Mouse (Mus musculus): ENCODE measurements around the gene Ffar3.

Gene Ffar3

DNA sequence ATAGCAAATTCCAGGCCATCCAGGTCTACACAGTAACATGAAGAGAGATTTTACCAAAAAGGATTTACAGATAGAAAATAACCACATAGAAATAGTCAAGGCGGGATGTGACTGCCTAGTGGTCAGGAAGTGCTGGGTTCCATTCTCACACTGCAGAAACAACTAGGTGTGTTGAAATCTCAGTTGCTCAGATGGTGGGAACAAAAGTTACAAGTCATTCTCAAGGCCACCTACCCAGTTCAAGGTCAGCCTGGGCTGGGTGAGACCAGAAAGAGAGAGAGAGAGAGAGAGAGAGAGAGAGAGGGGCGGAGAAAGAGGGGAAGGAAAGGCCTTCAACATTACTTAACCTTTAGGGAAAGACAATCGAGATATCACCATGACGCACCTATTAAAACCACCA lies 30.9 kb upstream of the Ffar3 start:
- no peaks in the 10 kb centered on the region for H3K36me3 ChIP-seq (ENCODE audit: insufficient read depth, low read length)
- H3K27me3 ChIP-seq (ENCODE audit: insufficient read depth, low read length): no peaks in the 10 kb centered on the region
- no peaks in the 10 kb centered on the region for H3K4me1 ChIP-seq (replicated peaks; ENCODE audit: low read depth, low read length)
- peaks cover 6% of the 10 kb centered on the region for H3K9me3 ChIP-seq (ENCODE audit: low read length)
- TF ChIP-seq CTCF (conservative IDR thresholded peaks at IDR 0.05; ENCODE audit: low read length) (no peak), POU5F1 (IDR thresholded peaks at IDR 0.05; ENCODE audit: borderline replicate concordance, low read length) (no peak), NANOG (IDR thresholded peaks at IDR 0.05; ENCODE audit: borderline replicate concordance, low read length) (no peak)
- H3K4me3 ChIP-seq (replicated peaks; ENCODE audit: low read length): no peak overlapping the region

DNA sequence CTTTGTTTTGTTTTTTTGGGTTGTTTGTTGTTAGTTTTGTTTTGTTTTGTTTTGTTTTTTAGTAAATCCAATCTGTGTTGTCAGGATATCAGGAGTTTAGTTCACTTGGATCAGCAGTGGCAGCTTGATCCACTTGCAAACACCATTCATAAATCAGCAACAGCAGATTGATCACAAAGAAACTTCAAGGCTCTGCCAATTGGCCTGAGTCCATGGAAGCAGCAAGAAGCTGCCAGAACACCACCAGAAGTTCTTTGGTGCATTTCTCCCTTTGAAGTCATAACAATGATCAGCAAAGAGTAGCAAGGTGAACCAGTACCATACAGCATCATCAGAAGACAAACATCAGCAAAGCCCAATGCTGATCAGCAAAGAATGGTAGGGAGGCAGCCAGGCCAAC lies 28.1 kb upstream of the Ffar3 start:
- TF ChIP-seq NANOG (IDR thresholded peaks at IDR 0.05; ENCODE audit: borderline replicate concordance, low read length): no peak
- TF ChIP-seq CTCF (conservative IDR thresholded peaks at IDR 0.05; ENCODE audit: low read length): no peak
- TF ChIP-seq POU5F1 (IDR thresholded peaks at IDR 0.05; ENCODE audit: borderline replicate concordance, low read length): no peak
- no peak overlapping the region for H3K4me3 ChIP-seq (replicated peaks; ENCODE audit: low read length)
- no peaks in the 10 kb centered on the region for H3K27me3 ChIP-seq (ENCODE audit: insufficient read depth, low read length)
- peaks cover 6% of the 10 kb centered on the region for H3K9me3 ChIP-seq (ENCODE audit: low read length)
- H3K36me3 ChIP-seq (ENCODE audit: insufficient read depth, low read length): no peaks in the 10 kb centered on the region
- no peaks in the 10 kb centered on the region; the same call in 1 of the 2 replicates for H3K4me1 ChIP-seq (replicated peaks; ENCODE audit: low read depth, low read length)

DNA sequence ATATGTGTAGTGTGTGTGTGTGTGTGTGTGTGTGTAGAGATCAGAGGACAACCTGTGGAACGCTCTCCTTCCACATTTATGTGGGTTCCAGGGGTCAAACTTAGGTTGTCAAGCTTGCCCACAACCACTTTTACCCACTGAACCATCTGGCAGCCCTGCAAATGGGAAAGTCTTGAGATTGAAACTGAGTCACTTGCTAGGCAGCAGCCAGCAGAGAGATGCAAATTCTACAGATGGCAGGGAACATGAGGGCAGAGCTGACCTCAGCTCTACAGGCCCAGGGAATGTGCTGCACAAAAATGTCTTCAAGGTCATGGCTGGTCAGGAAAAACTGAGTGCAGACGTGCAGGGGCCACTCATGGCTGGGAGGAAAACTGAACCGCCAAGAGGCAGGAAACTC lies 25.4 kb upstream of the Ffar3 start:
- H3K4me1 ChIP-seq (replicated peaks; ENCODE audit: low read depth, low read length): peaks cover 8% of the 10 kb centered on the region
- peaks cover 6% of the 10 kb centered on the region for H3K9me3 ChIP-seq (ENCODE audit: low read length)
- H3K36me3 ChIP-seq (ENCODE audit: insufficient read depth, low read length): no peaks in the 10 kb centered on the region
- no peaks in the 10 kb centered on the region for H3K27me3 ChIP-seq (ENCODE audit: insufficient read depth, low read length)
- H3K4me3 ChIP-seq (replicated peaks; ENCODE audit: low read length): no peak overlapping the region
- TF ChIP-seq NANOG (IDR thresholded peaks at IDR 0.05; ENCODE audit: borderline replicate concordance, low read length): no peak
- no peak for TF ChIP-seq CTCF (conservative IDR thresholded peaks at IDR 0.05; ENCODE audit: low read length)
- no peak for TF ChIP-seq POU5F1 (IDR thresholded peaks at IDR 0.05; ENCODE audit: borderline replicate concordance, low read length)

DNA sequence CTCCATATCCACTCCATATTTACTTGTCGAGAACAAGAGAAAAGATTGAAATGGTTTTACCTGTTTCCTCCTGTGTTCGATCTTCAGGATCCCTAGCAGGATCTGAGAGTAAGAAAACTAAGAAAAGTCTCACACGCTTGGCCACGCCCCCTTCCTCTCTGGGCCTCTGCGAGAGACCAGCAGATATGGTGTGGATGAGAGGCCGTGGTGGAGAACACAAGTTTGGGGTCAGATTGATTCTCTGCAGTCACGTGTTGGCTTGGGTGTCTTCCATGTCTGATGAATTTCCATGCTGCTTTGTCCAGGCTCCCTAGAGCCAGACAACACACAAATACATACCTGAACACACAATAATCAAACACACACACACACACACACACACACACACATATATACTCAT lies 24.2 kb upstream of the Ffar3 start, which contains the start of gene Cd22:
Cd22 (minus strand) TSS at position 167 of the 400 bp plus-strand sequence.
- TF ChIP-seq NANOG (IDR thresholded peaks at IDR 0.05; ENCODE audit: borderline replicate concordance, low read length) (no peak), POU5F1 (IDR thresholded peaks at IDR 0.05; ENCODE audit: borderline replicate concordance, low read length) (no peak), CTCF (conservative IDR thresholded peaks at IDR 0.05; ENCODE audit: low read length) (no peak)
- Histone ChIP-seq H3K4me1 (replicated peaks; ENCODE audit: low read depth, low read length) (peaks cover 8% of the 10 kb centered on the region), H3K9me3 (ENCODE audit: low read length) (peaks cover 6% of the 10 kb centered on the region), H3K36me3 (ENCODE audit: insufficient read depth, low read length) (no peaks in the 10 kb centered on the region), H3K4me3 (replicated peaks; ENCODE audit: low read length) (no peak within 1 kb of the TSS), H3K27me3 (ENCODE audit: insufficient read depth, low read length) (peaks cover 4% of the 10 kb centered on the region)

GRCm38 (mm10) chr7:30878950-30879349 lies 23.0 kb upstream of the Ffar3 start:
- H3K27me3 ChIP-seq (ENCODE audit: insufficient read depth, low read length): peaks cover 6% of the 10 kb centered on the region
- no peak overlapping the region for H3K4me3 ChIP-seq (replicated peaks; ENCODE audit: low read length)
- peaks cover 8% of the 10 kb centered on the region for H3K4me1 ChIP-seq (replicated peaks; ENCODE audit: low read depth, low read length)
- TF ChIP-seq POU5F1 (IDR thresholded peaks at IDR 0.05; ENCODE audit: borderline replicate concordance, low read length) (no peak), NANOG (IDR thresholded peaks at IDR 0.05; ENCODE audit: borderline replicate concordance, low read length) (no peak), CTCF (conservative IDR thresholded peaks at IDR 0.05; ENCODE audit: low read length) (no peak)
- H3K9me3 ChIP-seq (ENCODE audit: low read length): peaks cover 6% of the 10 kb centered on the region
- no peaks in the 10 kb centered on the region for H3K36me3 ChIP-seq (ENCODE audit: insufficient read depth, low read length)

GRCm38 (mm10) chr7:30873083-30873482 lies 17.1 kb upstream of the Ffar3 start:
- H3K4me1 ChIP-seq (replicated peaks; ENCODE audit: low read depth, low read length): peaks cover 20% of the 10 kb centered on the region

GRCm38 (mm10) chr7:30863386-30863785 lies 7.4 kb upstream of the Ffar3 start:
- Histone ChIP-seq H3K9me3 (ENCODE audit: low read length) (no peaks in the 10 kb centered on the region), H3K36me3 (ENCODE audit: insufficient read depth, low read length) (no peaks in the 10 kb centered on the region), H3K27me3 (ENCODE audit: insufficient read depth, low read length) (peaks cover 15% of the 10 kb centered on the region), H3K4me3 (replicated peaks; ENCODE audit: low read length) (no peak overlapping the region), H3K4me1 (replicated peaks; ENCODE audit: low read depth, low read length) (peaks cover 39% of the 10 kb centered on the region)
- TF ChIP-seq CTCF (conservative IDR thresholded peaks at IDR 0.05; ENCODE audit: low read length) (no peak), NANOG (IDR thresholded peaks at IDR 0.05; ENCODE audit: borderline replicate concordance, low read length) (no peak), POU5F1 (IDR thresholded peaks at IDR 0.05; ENCODE audit: borderline replicate concordance, low read length) (no peak)

More at GRCm38 (mm10) chr7:30873083-30873482, 17.1 kb upstream of the Ffar3 start:
- Histone ChIP-seq H3K4me3 (replicated peaks; ENCODE audit: low read length) (peak overlapping the region; percentile 66), H3K9me3 (ENCODE audit: low read length) (no peaks in the 10 kb centered on the region), H3K27me3 (ENCODE audit: insufficient read depth, low read length) (peaks cover 29% of the 10 kb centered on the region), H3K36me3 (ENCODE audit: insufficient read depth, low read length) (no peaks in the 10 kb centered on the region)
- no peak for TF ChIP-seq POU5F1 (IDR thresholded peaks at IDR 0.05; ENCODE audit: borderline replicate concordance, low read length)
- peak; percentile 64 for TF ChIP-seq CTCF (conservative IDR thresholded peaks at IDR 0.05; ENCODE audit: low read length)

DNA sequence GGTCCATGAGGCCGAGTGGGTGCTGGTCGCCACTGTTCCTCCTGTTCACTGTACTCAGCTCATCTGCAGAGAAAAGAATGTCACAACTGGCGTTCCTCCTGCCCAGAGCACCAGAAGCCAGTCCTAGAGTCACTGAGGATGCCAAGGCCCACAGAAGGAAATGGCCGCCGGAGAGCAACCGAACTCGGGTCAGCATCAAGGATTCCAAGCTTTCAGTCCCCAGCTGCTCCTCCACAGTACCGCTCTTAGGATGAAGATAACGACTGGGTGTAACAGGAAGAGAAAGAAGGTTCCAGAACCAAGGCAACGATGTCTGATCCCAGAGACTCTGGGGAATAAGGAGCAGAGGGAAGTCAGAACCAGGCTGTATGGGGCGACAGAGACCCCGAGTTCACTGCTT lies 5.5 kb upstream of the Ffar3 start, which contains the start of gene Ffar1:
Ffar1 (minus strand) TSS at position 101 of the 400 bp plus-strand sequence.
- H3K4me1 ChIP-seq (replicated peaks; ENCODE audit: low read depth, low read length): peaks cover 27% of the 10 kb centered on the region
- H3K9me3 ChIP-seq (ENCODE audit: low read length): no peaks in the 10 kb centered on the region
- H3K27me3 ChIP-seq (ENCODE audit: insufficient read depth, low read length): peaks cover 15% of the 10 kb centered on the region
- TF ChIP-seq POU5F1 (IDR thresholded peaks at IDR 0.05; ENCODE audit: borderline replicate concordance, low read length) (no peak), CTCF (conservative IDR thresholded peaks at IDR 0.05; ENCODE audit: low read length) (no peak), NANOG (IDR thresholded peaks at IDR 0.05; ENCODE audit: borderline replicate concordance, low read length) (no peak)
- H3K4me3 ChIP-seq (replicated peaks; ENCODE audit: low read length): peak within 1 kb of the TSS; percentile 68
- no peaks in the 10 kb centered on the region for H3K36me3 ChIP-seq (ENCODE audit: insufficient read depth, low read length)

Data from E14TG2a.4 (cell line).